Mouse (Mus musculus): ENCODE results near the gene Llcfc1. TPM values are rescaled to one million over a fixed set of nuclear protein-coding genes. Genes with fewer than 3 reads are reported as not detected.

Llcfc1 gene
- polyA plus RNA-seq (2015; fragmentation: Nextera tagmentation; extraction: Ambion mirVana), result 0.22 and 0.58 TPM in 2 replicates

DNA sequence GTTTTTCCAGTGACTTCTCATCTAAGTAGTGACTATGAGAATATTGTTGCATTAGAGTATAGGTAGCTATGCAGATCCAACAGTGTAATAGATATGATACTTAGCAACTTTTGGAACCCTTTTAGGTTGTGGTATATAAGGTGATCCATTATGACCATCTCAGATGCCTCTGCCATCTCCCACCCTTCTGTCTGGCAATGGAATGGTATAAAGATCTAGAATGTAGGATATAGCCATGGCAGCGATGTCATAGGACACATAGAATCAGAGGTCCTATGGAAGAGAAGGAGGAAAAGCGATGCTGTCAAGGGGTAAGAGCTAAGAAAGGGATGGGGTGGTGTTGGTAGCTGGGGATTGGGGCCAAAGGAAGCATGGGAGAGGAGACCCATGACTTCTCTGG lies at the start of gene Llcfc1:
Gene Llcfc1, plus strand, starts transcription at position 301 of the 400 bp plus-strand sequence.
- Histone ChIP-seq H3K9me3 (ENCODE audit: low read length) (no peaks in the 10 kb centered on the region), H3K36me3 (ENCODE audit: insufficient read depth, low read length) (no peaks in the 10 kb centered on the region), H3K4me1 (ENCODE audit: insufficient read depth, low read length) (no peaks in the 10 kb centered on the region), H3K9ac (replicated peaks; ENCODE audit: low read length) (no peak within 1 kb of the TSS), H3K27ac (ENCODE audit: low read length) (no peak within 1 kb of the TSS), H3K4me2 (replicated peaks; ENCODE audit: low read depth, low read length) (no peak within 1 kb of the TSS), H3K4me3 (ENCODE audit: low read length) (no peak within 1 kb of the TSS), H3K27me3 (ENCODE audit: insufficient read depth, low read length) (no peaks in the 10 kb centered on the region)
- 80% methylated on average over 2 of the region's 2 CpGs for WGBS
- ATAC-seq (ENCODE audit: low FRiP score, low TSS enrichment), result no peak

DNA sequence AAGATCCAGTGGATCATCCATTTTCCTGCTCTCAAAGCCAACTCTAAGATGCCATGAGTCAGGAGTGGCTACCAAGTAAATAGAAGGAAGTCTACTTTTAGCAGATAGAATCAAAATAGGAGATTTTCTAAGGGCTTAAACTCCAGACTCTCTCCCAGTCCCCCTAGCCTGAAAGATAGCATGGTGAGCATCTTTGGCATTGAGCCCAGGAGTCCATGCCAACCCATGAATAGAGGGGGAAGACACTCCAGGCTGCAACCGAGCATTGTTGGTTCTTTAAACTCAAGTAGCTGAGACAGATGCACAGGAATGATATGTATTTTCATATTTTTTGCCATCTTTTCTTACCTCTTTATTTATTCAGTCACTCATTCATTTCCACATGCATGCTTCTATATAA lies 49.0 kb upstream of the Llcfc1 start:
- no peaks in the 10 kb centered on the region for H3K4me1 ChIP-seq (ENCODE audit: insufficient read depth, low read length)
- H3K4me3 ChIP-seq (ENCODE audit: low read length), result peak overlapping the region; percentile 38; the same call in 1 of the 2 replicates
- H3K9me3 ChIP-seq (ENCODE audit: low read length), result no peaks in the 10 kb centered on the region
- H3K27me3 ChIP-seq (ENCODE audit: insufficient read depth, low read length), result no peaks in the 10 kb centered on the region
- no peak for ATAC-seq (ENCODE audit: low FRiP score, low TSS enrichment)
- H3K36me3 ChIP-seq (ENCODE audit: insufficient read depth, low read length), result no peaks in the 10 kb centered on the region
- 64% methylated on average over 1 of the region's 1 CpGs for WGBS
- peak overlapping the region; percentile 38 for H3K4me2 ChIP-seq (replicated peaks; ENCODE audit: low read depth, low read length)
- H3K27ac ChIP-seq (ENCODE audit: low read length), result no peak overlapping the region
- H3K9ac ChIP-seq (replicated peaks; ENCODE audit: low read length), result no peak overlapping the region

DNA sequence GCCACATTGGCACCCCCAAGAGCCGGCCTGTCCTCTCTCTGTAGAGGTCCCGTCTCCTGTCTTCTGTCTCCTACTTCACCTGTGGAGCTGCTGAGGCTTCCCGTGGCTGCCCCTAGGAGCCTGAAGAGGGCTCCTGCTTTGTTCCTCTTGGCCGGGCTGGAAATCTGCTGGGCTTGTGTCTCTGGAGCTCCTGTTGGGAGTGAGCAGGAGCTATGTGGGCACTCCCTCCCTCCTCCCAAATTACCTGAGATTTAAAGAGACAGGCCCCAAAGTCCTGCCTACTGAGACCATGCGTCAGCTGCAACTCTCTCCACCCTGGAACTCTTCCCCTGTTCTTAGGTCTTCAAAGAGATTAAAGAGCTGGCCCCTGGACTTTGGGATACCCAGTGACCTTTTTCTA lies 48.1 kb upstream of the Llcfc1 start, which contains the start of gene Trpv6:
Gene Trpv6, minus strand, starts transcription at position 228 of the 400 bp plus-strand sequence.
- 0 out of 2 replicates have a peak within 1 kb of the TSS, but pooled peaks have one; percentile 25 for H3K9ac ChIP-seq (replicated peaks; ENCODE audit: low read length)
- 9% methylated on average over 5 of the region's 5 CpGs for WGBS

GRCm38 (mm10) chr6:41637393-41637792 lies 46.8 kb upstream of the Llcfc1 start:
- H3K36me3 ChIP-seq (ENCODE audit: insufficient read depth, low read length), result no peaks in the 10 kb centered on the region
- no peak overlapping the region for H3K9ac ChIP-seq (replicated peaks; ENCODE audit: low read length)
- no peak overlapping the region for H3K27ac ChIP-seq (ENCODE audit: low read length)
- H3K4me3 ChIP-seq (ENCODE audit: low read length), result no peak overlapping the region
- H3K27me3 ChIP-seq (ENCODE audit: insufficient read depth, low read length), result no peaks in the 10 kb centered on the region
- 33% methylated on average over 1 of the region's 1 CpGs for WGBS
- H3K9me3 ChIP-seq (ENCODE audit: low read length), result no peaks in the 10 kb centered on the region
- no peak overlapping the region for H3K4me2 ChIP-seq (replicated peaks; ENCODE audit: low read depth, low read length)
- no peaks in the 10 kb centered on the region for H3K4me1 ChIP-seq (ENCODE audit: insufficient read depth, low read length)
- no peak for ATAC-seq (ENCODE audit: low FRiP score, low TSS enrichment)

More for the DNA sequence above, 48.1 kb upstream of the Llcfc1 start, which contains the start of gene Trpv6:
- Histone ChIP-seq H3K9me3 (ENCODE audit: low read length) (no peaks in the 10 kb centered on the region), H3K36me3 (ENCODE audit: insufficient read depth, low read length) (no peaks in the 10 kb centered on the region), H3K27me3 (ENCODE audit: insufficient read depth, low read length) (no peaks in the 10 kb centered on the region), H3K4me3 (ENCODE audit: low read length) (peak within 1 kb of the TSS; percentile 38), H3K4me1 (ENCODE audit: insufficient read depth, low read length) (no peaks in the 10 kb centered on the region), H3K4me2 (replicated peaks; ENCODE audit: low read depth, low read length) (peak within 1 kb of the TSS; percentile 38), H3K27ac (ENCODE audit: low read length) (no peak within 1 kb of the TSS)
- ATAC-seq (ENCODE audit: low FRiP score, low TSS enrichment), result peak; percentile 63

GRCm38 (mm10) chr6:41637927-41638506 lies 46.2 kb upstream of the Llcfc1 start:
- H3K4me2 ChIP-seq (replicated peaks; ENCODE audit: low read depth, low read length), result no peak overlapping the region
- H3K9me3 ChIP-seq (ENCODE audit: low read length), result no peaks in the 10 kb centered on the region
- H3K27ac ChIP-seq (ENCODE audit: low read length), result no peak overlapping the region
- no peaks in the 10 kb centered on the region for H3K4me1 ChIP-seq (ENCODE audit: insufficient read depth, low read length)
- no peak overlapping the region for H3K4me3 ChIP-seq (ENCODE audit: low read length)
- no peaks in the 10 kb centered on the region for H3K36me3 ChIP-seq (ENCODE audit: insufficient read depth, low read length)
- H3K27me3 ChIP-seq (ENCODE audit: insufficient read depth, low read length), result no peaks in the 10 kb centered on the region
- H3K9ac ChIP-seq (replicated peaks; ENCODE audit: low read length), result no peak overlapping the region
- 76% methylated on average over 6 of the region's 6 CpGs for WGBS
- no peak for ATAC-seq (ENCODE audit: low FRiP score, low TSS enrichment)

DNA sequence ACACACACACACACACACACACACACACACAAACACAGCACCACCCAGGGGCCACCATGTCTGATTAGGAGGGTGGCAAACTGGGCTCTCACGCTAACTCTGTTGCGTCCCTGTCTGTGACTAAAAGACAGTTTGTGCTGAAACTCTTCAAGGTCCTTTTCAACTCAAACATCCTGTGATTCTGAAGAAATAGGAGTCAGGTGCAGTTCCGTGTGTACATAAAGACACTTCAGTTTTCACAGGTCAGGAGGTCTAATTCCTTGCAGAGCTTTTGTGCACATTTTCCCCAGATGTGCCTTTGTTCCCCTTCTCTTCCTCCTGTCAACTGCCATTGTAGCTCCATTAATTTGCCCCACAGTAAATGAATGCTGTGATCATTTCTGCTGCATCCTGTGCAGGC lies 43.8 kb upstream of the Llcfc1 start:
- no peak overlapping the region for H3K4me3 ChIP-seq (ENCODE audit: low read length)
- H3K36me3 ChIP-seq (ENCODE audit: insufficient read depth, low read length), result no peaks in the 10 kb centered on the region
- no peak for ATAC-seq (ENCODE audit: low FRiP score, low TSS enrichment)
- no peaks in the 10 kb centered on the region for H3K9me3 ChIP-seq (ENCODE audit: low read length)
- no peaks in the 10 kb centered on the region for H3K27me3 ChIP-seq (ENCODE audit: insufficient read depth, low read length)
- H3K4me1 ChIP-seq (ENCODE audit: insufficient read depth, low read length), result no peaks in the 10 kb centered on the region
- H3K27ac ChIP-seq (ENCODE audit: low read length), result no peak overlapping the region
- 64% methylated on average over 3 of the region's 3 CpGs for WGBS
- no peak overlapping the region for H3K4me2 ChIP-seq (replicated peaks; ENCODE audit: low read depth, low read length)
- H3K9ac ChIP-seq (replicated peaks; ENCODE audit: low read length), result no peak overlapping the region

GRCm38 (mm10) chr6:41641173-41641866 lies 42.9 kb upstream of the Llcfc1 start:
- Histone ChIP-seq H3K4me2 (replicated peaks; ENCODE audit: low read depth, low read length) (no peak overlapping the region), H3K36me3 (ENCODE audit: insufficient read depth, low read length) (no peaks in the 10 kb centered on the region), H3K9ac (replicated peaks; ENCODE audit: low read length) (no peak overlapping the region), H3K4me3 (ENCODE audit: low read length) (no peak overlapping the region), H3K4me1 (ENCODE audit: insufficient read depth, low read length) (no peaks in the 10 kb centered on the region), H3K9me3 (ENCODE audit: low read length) (no peaks in the 10 kb centered on the region), H3K27ac (ENCODE audit: low read length) (no peak overlapping the region), H3K27me3 (ENCODE audit: insufficient read depth, low read length) (no peaks in the 10 kb centered on the region)
- no peak for ATAC-seq (ENCODE audit: low FRiP score, low TSS enrichment)
- WGBS, result 81% methylated on average over 6 of the region's 6 CpGs

DNA sequence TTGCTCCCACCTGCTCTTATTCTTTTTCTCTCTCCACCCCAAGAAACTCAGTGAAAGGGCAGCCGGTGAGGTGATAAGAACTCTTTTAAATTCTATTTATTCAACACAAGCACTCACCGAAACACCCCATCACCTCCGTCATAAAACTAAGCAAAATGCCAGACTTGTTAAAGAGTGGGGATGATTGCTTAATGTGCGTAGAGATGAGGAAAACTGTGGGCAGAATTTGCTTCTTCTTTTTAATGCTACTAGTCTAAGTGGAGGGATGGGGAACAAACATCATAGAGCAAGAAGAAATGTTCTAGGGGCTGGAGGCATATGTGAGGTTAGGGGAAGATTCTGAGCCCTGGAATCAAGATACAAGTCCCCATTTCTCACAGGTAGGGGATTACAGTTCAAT lies 41.5 kb upstream of the Llcfc1 start:
- no peaks in the 10 kb centered on the region for H3K9me3 ChIP-seq (ENCODE audit: low read length)
- H3K4me1 ChIP-seq (ENCODE audit: insufficient read depth, low read length), result no peaks in the 10 kb centered on the region
- no peak overlapping the region for H3K4me3 ChIP-seq (ENCODE audit: low read length)
- no peak overlapping the region for H3K4me2 ChIP-seq (replicated peaks; ENCODE audit: low read depth, low read length)
- WGBS, result 75% methylated on average over 4 of the region's 4 CpGs
- no peak for ATAC-seq (ENCODE audit: low FRiP score, low TSS enrichment)
- no peaks in the 10 kb centered on the region for H3K36me3 ChIP-seq (ENCODE audit: insufficient read depth, low read length)
- H3K27me3 ChIP-seq (ENCODE audit: insufficient read depth, low read length), result no peaks in the 10 kb centered on the region
- H3K9ac ChIP-seq (replicated peaks; ENCODE audit: low read length), result no peak overlapping the region
- H3K27ac ChIP-seq (ENCODE audit: low read length), result no peak overlapping the region

GRCm38 (mm10) chr6:41643227-41643626 lies 41.0 kb upstream of the Llcfc1 start:
- ATAC-seq (ENCODE audit: low FRiP score, low TSS enrichment), result no peak
- H3K27ac ChIP-seq (ENCODE audit: low read length), result no peak overlapping the region

GRCm38 (mm10) chr6:41646220-41646619 lies 38.0 kb upstream of the Llcfc1 start:
- H3K4me3 ChIP-seq (ENCODE audit: low read length), result no peak overlapping the region
- no peak overlapping the region for H3K4me2 ChIP-seq (replicated peaks; ENCODE audit: low read depth, low read length)
- no peak overlapping the region for H3K27ac ChIP-seq (ENCODE audit: low read length)
- H3K9me3 ChIP-seq (ENCODE audit: low read length), result no peaks in the 10 kb centered on the region
- ATAC-seq (ENCODE audit: low FRiP score, low TSS enrichment), result no peak
- WGBS, result 82% methylated on average over 3 of the region's 3 CpGs
- H3K4me1 ChIP-seq (ENCODE audit: insufficient read depth, low read length), result no peaks in the 10 kb centered on the region
- H3K9ac ChIP-seq (replicated peaks; ENCODE audit: low read length), result no peak overlapping the region
- no peaks in the 10 kb centered on the region for H3K36me3 ChIP-seq (ENCODE audit: insufficient read depth, low read length)
- no peaks in the 10 kb centered on the region for H3K27me3 ChIP-seq (ENCODE audit: insufficient read depth, low read length)

More at GRCm38 (mm10) chr6:41643227-41643626, 41.0 kb upstream of the Llcfc1 start:
- Histone ChIP-seq H3K36me3 (ENCODE audit: insufficient read depth, low read length) (no peaks in the 10 kb centered on the region), H3K27me3 (ENCODE audit: insufficient read depth, low read length) (no peaks in the 10 kb centered on the region), H3K4me1 (ENCODE audit: insufficient read depth, low read length) (no peaks in the 10 kb centered on the region), H3K9ac (replicated peaks; ENCODE audit: low read length) (no peak overlapping the region), H3K9me3 (ENCODE audit: low read length) (no peaks in the 10 kb centered on the region), H3K4me3 (ENCODE audit: low read length) (no peak overlapping the region), H3K4me2 (replicated peaks; ENCODE audit: low read depth, low read length) (no peak overlapping the region)
- WGBS, result 87% methylated on average over 3 of the region's 3 CpGs
